Mouse (Mus musculus) kidney, embryonic 16.5 days (tissue): ENCODE measurements at regions not wholly inside any gene's neighbourhood (a gene's known extent, or its start where the extent isn't known, plus 50 kb on each side); places are given as distances from the start of the nearest gene placed in this dataset.

Experiments used
- ATAC-seq: fragments of 200-750 bp; cut with Nextera tagmentation; 2 replicates; pipeline ENCODE4 v1.8.0; 2017; ENCODE audit warnings: moderate TSS enrichment; ENCODE audit not compliant: low FRiP score, low TSS enrichment
- H3K27ac ChIP-seq: fragments of 300-500 bp; sonication (generic); 2 replicates; pipeline ENCODE4 v1.5.1; 2014; ENCODE audit warnings: low read length
- H3K27me3 ChIP-seq: fragments of 300-500 bp; sonication (generic); 2 replicates; pipeline ENCODE4 v1.6.1; 2014; ENCODE audit warnings: low read length, control low read depth, mixed read lengths; ENCODE audit not compliant: insufficient read depth
- H3K36me3 ChIP-seq: fragments of 300-500 bp; sonication (generic); 2 replicates; pipeline ENCODE4 v1.6.1; 2014; ENCODE audit warnings: low read length, control low read depth, mixed read lengths; ENCODE audit not compliant: insufficient read depth
- H3K4me1 ChIP-seq: fragments of 300-500 bp; sonication (generic); 2 replicates; pipeline ENCODE4 v1.6.1; 2014; ENCODE audit warnings: low read length, control low read depth, mixed read lengths; ENCODE audit not compliant: insufficient read depth
- H3K4me2 ChIP-seq: fragments of 300-500 bp; sonication (generic); replicated peaks from 2 replicates; pipeline ENCODE4 v1.6.1; 2014; ENCODE audit warnings: low read depth, low read length
- H3K4me3 ChIP-seq: fragments of 300-500 bp; sonication (generic); 2 replicates; pipeline ENCODE4 v1.5.1; 2014; ENCODE audit warnings: mild to moderate bottlenecking, low read length
- H3K9ac ChIP-seq: fragments of 300-500 bp; sonication (generic); replicated peaks from 2 replicates; pipeline ENCODE4 v1.6.1; 2014; ENCODE audit warnings: low read length
- H3K9me3 ChIP-seq: fragments of 300-500 bp; sonication (generic); 2 replicates; pipeline ENCODE4 v1.6.1; 2016; ENCODE audit warnings: low read length, control low read depth
- WGBS: fragments of 180-500 bp; shearing (Covaris S2); extraction: QIAGEN DNeasy Blood & Tissue Kit; methylation state at CpG from one replicate; pipeline ENCODE4 v1.1.7; 2014; 5-methylcytosine and 5-hydroxymethylcytosine counted together

DNA sequence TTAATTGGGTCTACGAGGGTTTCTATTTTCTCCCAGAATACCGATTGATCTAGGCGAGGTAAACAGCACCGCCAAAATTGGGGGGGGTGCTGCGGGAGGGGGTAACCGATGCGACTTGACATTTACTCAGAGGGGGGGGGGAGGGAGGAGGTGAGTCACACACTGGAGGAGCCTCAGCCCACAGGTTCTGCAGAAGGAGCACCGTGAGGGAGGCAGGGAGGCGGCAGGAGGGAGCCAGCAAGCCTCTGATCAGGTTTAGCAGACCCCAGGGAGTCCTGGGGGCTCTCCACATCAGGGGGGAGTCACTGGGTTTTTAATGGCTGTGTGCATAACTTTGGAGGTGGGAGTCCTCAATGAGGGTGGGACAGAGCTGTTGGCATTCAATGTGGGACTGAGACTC lies 51.3 kb upstream of the Ier5l start:
- 21% methylated on average over 9 of the region's 9 CpGs for WGBS

DNA sequence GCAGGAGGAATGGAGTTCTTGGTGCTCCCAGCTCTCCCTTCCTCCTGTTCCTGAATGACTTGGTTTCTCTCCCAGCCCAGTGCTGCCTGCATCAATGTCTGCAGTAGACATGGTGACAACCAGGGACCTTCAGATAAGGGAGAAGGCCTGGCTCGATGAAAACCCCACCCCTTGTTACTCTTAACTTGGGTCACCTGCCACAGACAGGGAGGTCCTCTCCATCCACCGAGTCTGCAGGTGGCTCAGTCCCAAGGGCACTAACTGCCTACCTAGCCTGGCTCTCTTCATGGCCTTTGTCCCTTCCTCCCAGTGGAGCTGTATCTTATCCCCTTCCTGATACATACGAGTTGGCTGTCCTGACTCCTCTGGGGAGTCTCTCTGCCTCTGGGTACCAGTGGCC lies 51.8 kb upstream of the Ier5l start:
- no peak overlapping the region for H3K9ac ChIP-seq
- no peak for ATAC-seq
- 46% methylated on average over 3 of the region's 3 CpGs for WGBS
- no peak overlapping the region for H3K4me2 ChIP-seq
- H3K4me1 ChIP-seq: 0 out of 2 replicates have a peak, but pooled peaks cover 4% of the 10 kb centered on the region
- no peak overlapping the region for H3K27ac ChIP-seq
- no peak overlapping the region for H3K4me3 ChIP-seq
- no peaks in the 10 kb centered on the region for H3K36me3 ChIP-seq
- H3K9me3 ChIP-seq: no peaks in the 10 kb centered on the region
- no peaks in the 10 kb centered on the region for H3K27me3 ChIP-seq

More for the DNA sequence above, 51.3 kb upstream of the Ier5l start:
- Histone ChIP-seq H3K27me3 (no peaks in the 10 kb centered on the region), H3K27ac (no peak overlapping the region), H3K9me3 (no peaks in the 10 kb centered on the region), H3K4me3 (no peak overlapping the region), H3K4me1 (0 out of 2 replicates have a peak, but pooled peaks cover 4% of the 10 kb centered on the region), H3K4me2 (no peak overlapping the region), H3K36me3 (no peaks in the 10 kb centered on the region), H3K9ac (no peak overlapping the region)
- 0 out of 2 replicates have a peak, but pooled peaks have one; percentile 24 for ATAC-seq

DNA sequence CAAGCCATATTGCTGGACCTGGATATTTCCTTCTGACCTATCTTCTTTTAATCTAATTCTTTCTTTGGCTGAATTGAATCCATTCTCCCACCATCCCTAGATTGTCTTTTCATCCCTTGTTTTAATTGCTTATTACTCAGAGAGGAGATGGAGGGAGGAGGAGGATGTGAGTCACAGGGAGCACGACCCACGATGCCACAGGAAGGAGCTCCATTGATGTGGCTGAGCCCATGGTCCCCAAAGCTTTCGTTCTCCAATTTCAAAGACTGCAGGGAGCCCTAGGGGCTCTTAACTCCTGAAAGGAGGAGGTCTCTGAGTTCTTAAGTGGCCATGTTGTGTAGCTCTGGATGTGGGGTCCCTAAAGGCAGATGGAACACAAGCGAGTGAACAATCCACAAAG lies 53.5 kb upstream of the Ier5l start:
- ATAC-seq: no peak
- H3K4me2 ChIP-seq: no peak overlapping the region

DNA sequence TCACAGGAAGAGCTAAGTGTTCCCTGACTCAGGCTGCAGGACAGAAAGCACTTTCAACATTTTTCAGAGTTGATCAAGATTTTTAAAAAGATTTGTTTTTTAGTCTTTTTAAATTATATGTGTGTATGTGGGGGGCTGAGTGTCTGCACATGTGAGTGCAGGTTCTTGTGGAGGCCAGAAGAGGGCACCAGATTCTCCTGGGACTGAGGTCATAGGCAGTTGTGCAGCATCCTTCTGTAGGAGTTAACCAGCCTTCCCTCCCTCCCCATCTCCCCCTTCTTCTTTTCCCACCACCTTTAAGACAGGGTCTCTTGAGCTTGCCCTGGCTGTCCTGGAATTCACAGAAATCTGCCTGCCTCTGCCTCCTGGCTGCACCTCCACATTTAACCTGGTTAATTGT lies 58.9 kb upstream of the Ier5l start:
- H3K9me3 ChIP-seq: peaks cover 6% of the 10 kb centered on the region
- no peak overlapping the region for H3K4me3 ChIP-seq
- no peak for ATAC-seq

More for the DNA sequence above, 53.5 kb upstream of the Ier5l start:
- H3K27me3 ChIP-seq: no peaks in the 10 kb centered on the region
- no peaks in the 10 kb centered on the region for H3K36me3 ChIP-seq
- no peak overlapping the region for H3K4me3 ChIP-seq
- 0 out of 2 replicates have a peak, but pooled peaks cover 4% of the 10 kb centered on the region for H3K4me1 ChIP-seq
- no peaks in the 10 kb centered on the region for H3K9me3 ChIP-seq
- H3K27ac ChIP-seq: no peak overlapping the region
- 29% methylated on average over 4 of the region's 4 CpGs for WGBS
- H3K9ac ChIP-seq: no peak overlapping the region

DNA sequence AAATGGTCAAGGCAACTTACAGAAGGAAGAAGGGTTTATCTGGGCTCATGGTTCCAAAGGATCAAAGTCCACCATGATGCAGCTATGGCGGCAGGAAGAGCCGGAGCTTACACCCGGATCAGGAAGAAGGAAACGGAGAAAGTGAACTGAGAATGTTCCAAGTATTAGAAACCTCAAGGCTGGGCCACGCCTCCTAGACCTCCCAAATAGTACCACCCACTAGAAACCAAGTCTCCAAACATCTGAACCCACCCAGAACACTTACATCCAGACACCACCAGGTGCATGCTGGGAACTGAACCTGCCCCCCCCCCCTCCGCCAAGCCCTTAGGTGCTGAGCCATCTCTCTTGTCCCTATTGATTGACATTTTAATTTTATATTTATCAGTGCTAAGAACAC lies 59.3 kb upstream of the Ier5l start:
- H3K9me3 ChIP-seq: peaks cover 6% of the 10 kb centered on the region
- no peak overlapping the region for H3K27ac ChIP-seq
- H3K9ac ChIP-seq: no peak overlapping the region
- no peak overlapping the region for H3K4me3 ChIP-seq
- 90% methylated on average over 6 of the region's 6 CpGs for whole genome bisulfite sequencing
- H3K4me1 ChIP-seq: no peaks in the 10 kb centered on the region
- H3K36me3 ChIP-seq: no peaks in the 10 kb centered on the region
- H3K4me2 ChIP-seq: no peak overlapping the region
- no peak for ATAC-seq
- H3K27me3 ChIP-seq: no peaks in the 10 kb centered on the region

More for the DNA sequence above, 58.9 kb upstream of the Ier5l start:
- no peak overlapping the region for H3K4me2 ChIP-seq
- no peaks in the 10 kb centered on the region for H3K36me3 ChIP-seq
- H3K4me1 ChIP-seq: no peaks in the 10 kb centered on the region
- H3K27me3 ChIP-seq: no peaks in the 10 kb centered on the region
- H3K27ac ChIP-seq: no peak overlapping the region
- H3K9ac ChIP-seq: no peak overlapping the region

DNA sequence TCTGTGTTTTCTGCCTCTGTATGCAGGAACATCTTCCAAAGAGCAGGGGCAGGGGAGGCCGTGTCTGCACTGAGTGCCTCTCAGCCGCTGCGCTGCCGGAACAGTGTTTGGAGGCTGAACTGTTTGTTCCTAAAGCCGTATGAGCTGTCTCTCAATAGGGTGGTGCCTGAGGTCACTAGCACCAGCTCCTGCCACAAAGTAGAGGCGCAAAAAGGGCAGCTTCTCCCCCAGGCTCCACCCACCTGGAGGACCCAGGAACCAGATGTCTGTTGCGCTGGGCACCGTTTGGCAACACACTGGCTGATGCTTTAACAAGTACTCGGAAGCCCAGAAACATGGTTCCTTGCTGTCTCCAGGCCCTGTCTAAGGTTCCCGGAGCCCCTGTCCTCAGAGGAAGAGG lies 60.4 kb upstream of the Cstad start:
- H3K9ac ChIP-seq: no peak overlapping the region
- no peaks in the 10 kb centered on the region for H3K27me3 ChIP-seq
- no peaks in the 10 kb centered on the region for H3K4me1 ChIP-seq
- H3K4me2 ChIP-seq: no peak overlapping the region
- WGBS: 55% methylated on average over 10 of the region's 10 CpGs
- no peak overlapping the region for H3K27ac ChIP-seq
- H3K36me3 ChIP-seq: no peaks in the 10 kb centered on the region
- peaks cover 6% of the 10 kb centered on the region for H3K9me3 ChIP-seq
- no peak overlapping the region for H3K4me3 ChIP-seq
- no peak for ATAC-seq

DNA sequence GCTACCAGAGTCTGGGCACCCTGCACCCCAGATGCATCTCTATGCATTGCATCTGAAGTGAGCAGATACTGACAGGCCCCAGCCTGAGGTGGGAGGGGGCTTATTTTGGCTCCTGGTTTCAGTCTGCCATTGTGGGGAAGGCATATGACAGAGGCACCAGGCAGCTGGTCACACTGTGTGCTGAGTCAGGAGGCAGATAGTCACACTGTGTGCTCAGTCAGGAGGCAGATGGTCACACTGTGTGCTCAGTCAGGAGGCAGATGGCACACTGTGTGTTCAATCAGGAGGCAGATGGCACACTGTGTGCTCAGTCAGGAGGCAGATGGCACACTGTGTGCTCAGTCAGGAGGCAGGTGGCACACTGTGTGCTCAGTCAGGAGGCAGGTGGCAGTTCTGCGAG lies 55.5 kb upstream of the Cstad start:
- Histone ChIP-seq H3K4me3 (no peak overlapping the region), H3K27me3 (no peaks in the 10 kb centered on the region), H3K4me1 (peaks cover 7% of the 10 kb centered on the region; the same call in 1 of the 2 replicates), H3K27ac (no peak overlapping the region), H3K9me3 (no peaks in the 10 kb centered on the region), H3K9ac (no peak overlapping the region), H3K36me3 (no peaks in the 10 kb centered on the region), H3K4me2 (no peak overlapping the region)
- WGBS: 100% methylated on average over 1 of the region's 1 CpGs
- no peak for ATAC-seq

DNA sequence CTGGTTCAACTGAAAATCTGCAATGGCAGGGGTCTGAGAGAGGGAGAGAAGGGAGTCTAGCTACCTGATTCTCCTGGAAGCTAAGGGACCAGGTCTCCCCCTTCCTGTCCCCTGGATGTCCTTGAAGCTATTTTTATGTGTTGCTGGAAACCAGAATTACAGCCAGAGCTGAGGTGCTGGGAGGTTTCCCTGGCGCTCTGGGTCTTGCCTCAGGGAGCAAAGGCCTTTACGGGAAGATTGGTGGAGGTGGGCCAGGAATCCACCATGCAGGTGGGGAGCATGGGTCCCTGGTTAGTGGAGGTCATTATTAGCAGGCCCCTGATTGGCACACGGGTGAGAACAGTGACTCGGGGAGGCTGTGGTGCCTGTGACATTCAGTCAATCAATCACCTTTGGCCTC lies 53.3 kb upstream of the Cstad start:
- H3K36me3 ChIP-seq: no peaks in the 10 kb centered on the region
- WGBS: 30% methylated on average over 4 of the region's 4 CpGs
- peak overlapping the region; percentile 28; the same call in 1 of the 2 replicates for H3K27ac ChIP-seq
- H3K4me3 ChIP-seq: no peak overlapping the region
- ATAC-seq: no peak
- no peak overlapping the region for H3K4me2 ChIP-seq
- peaks cover 26% of the 10 kb centered on the region for H3K4me1 ChIP-seq
- no peaks in the 10 kb centered on the region for H3K9me3 ChIP-seq
- H3K9ac ChIP-seq: peak overlapping the region; percentile 35; the same call in 1 of the 2 replicates
- H3K27me3 ChIP-seq: no peaks in the 10 kb centered on the region

DNA sequence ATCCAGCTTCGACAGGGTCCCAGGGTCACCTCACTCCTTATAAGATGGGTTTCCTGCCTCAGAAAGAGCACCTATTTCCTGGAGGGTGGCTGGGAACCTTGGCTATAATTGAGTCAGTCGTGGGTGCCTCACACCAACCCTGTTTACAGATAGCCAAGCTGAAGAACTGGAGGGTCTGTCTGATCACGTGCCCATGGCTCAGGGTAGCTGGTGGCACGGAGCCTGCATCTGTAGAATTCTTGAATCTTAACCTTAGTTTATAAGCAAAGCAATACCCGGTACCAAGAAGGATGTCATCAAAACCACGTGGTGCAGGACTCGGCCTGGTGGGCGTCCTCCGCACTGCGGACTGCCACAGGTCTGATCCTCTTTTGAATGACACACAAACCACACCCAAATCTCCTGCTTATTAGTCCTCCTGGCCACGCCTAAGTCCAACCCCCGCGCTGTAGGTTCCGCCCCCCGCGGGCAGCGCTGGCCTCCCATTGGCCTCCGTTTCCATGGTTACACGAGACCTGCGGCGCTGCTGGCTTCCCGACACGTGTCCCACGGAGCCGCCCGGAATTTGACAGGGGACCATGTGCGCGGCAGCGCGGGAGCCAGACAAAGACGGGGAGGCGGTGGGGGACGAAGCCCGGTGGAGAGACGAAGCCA lies 49.9 kb upstream of the Cstad start:
- no peak overlapping the region for H3K27ac ChIP-seq
- peak overlapping the region; percentile 38; the same call in 1 of the 2 replicates for H3K9ac ChIP-seq
- H3K4me2 ChIP-seq: peak overlapping the region; percentile 57
- 3% methylated on average over 35 of the region's 35 CpGs for WGBS
- H3K4me1 ChIP-seq: peaks cover 40% of the 10 kb centered on the region
- no peaks in the 10 kb centered on the region for H3K9me3 ChIP-seq
- peak overlapping the region; percentile 32 for H3K4me3 ChIP-seq
- no peaks in the 10 kb centered on the region for H3K27me3 ChIP-seq
- no peaks in the 10 kb centered on the region for H3K36me3 ChIP-seq
- ATAC-seq: peak; percentile 85
